Mouse (Mus musculus) liver, adult 2 months (tissue): ENCODE data around the gene Zfp934. TPM values are rescaled to one million over a fixed set of nuclear protein-coding genes. Genes with fewer than 3 reads are reported as not detected.
"Not testable (repeated sequence)": the region's sequence is repeated elsewhere in the genome, so short reads cannot be mapped to it uniquely, and the experiment has no call there.

Source experiments
- DNase-seq: peaks from one replicate; pipeline ENCODE4 v3.0.0-alpha.2; 2011; ENCODE audit warnings: low read depth, low spot score; ENCODE audit errors: extremely low read depth
- H3K27ac ChIP-seq: fragments of 200-500 bp; replicated peaks from 2 replicates; pipeline ENCODE4 v1.5.1; 2012; ENCODE audit warnings: low read depth, mild to moderate bottlenecking, control low read depth, inconsistent platforms, low read length; ENCODE audit not compliant: insufficient read depth
- H3K27me3 ChIP-seq: fragments of 200-500 bp; 2 replicates; pipeline ENCODE4 v1.6.1; 2012; ENCODE audit warnings: mild to moderate bottlenecking, moderate library complexity, low read length, inconsistent platforms; ENCODE audit not compliant: control insufficient read depth, insufficient read depth
- H3K36me3 ChIP-seq: fragments of 200-500 bp; 2 replicates; pipeline ENCODE4 v1.6.1; 2012; ENCODE audit warnings: low read length, inconsistent platforms; ENCODE audit not compliant: control insufficient read depth, insufficient read depth
- H3K4me1 ChIP-seq: fragments of 200-500 bp; 2 replicates; pipeline ENCODE4 v1.6.1; 2011; ENCODE audit warnings: low read length; ENCODE audit not compliant: control insufficient read depth, insufficient read depth
- H3K4me3 ChIP-seq: fragments of 200-500 bp; 2 replicates; pipeline ENCODE4 v1.5.1; 2011; ENCODE audit warnings: low read depth, mild to moderate bottlenecking, control low read depth, low read length, moderate library complexity; ENCODE audit not compliant: insufficient read depth
- H3K79me2 ChIP-seq: fragments of 200-500 bp; 2 replicates; pipeline ENCODE4 v1.6.1; 2012; ENCODE audit warnings: inconsistent platforms, mild to moderate bottlenecking, low read length, moderate library complexity; ENCODE audit not compliant: control insufficient read depth, insufficient read depth
- H3K9ac ChIP-seq: fragments of 200-500 bp; 2 replicates; pipeline ENCODE4 v1.6.1; 2012; ENCODE audit warnings: low read depth, mild to moderate bottlenecking, control low read depth, inconsistent platforms, low read length
- CTCF ChIP-seq: fragments of 200-500 bp; IDR thresholded peaks from 2 replicates; pipeline ENCODE4 v1.5.1; 2011; ENCODE audit warnings: low read depth, low read length, control low read depth
- WGBS: fragments of 180-500 bp; shearing (Covaris S2); methylation state at CpG from one replicate; pipeline ENCODE4 v1.1.7; 2018; 5-methylcytosine and 5-hydroxymethylcytosine counted together
- polyA plus RNA-seq: library from polyadenylated mRNA; depleted of rRNA; stranded (reverse); fragments of >200 nt; gene quantifications from 2 replicates; pipeline ENCODE4 v1.2.3, GENCODE M21; 2012; rRNA removed
- total RNA-seq: library from RNA; depleted of rRNA; stranded (reverse); fragments of >200 nt; gene quantifications from 2 replicates; pipeline ENCODE4 v1.2.3, GENCODE M21; 2014; rRNA removed

Zfp934 gene
- total and polyA plus RNA-seq, 2 experiments: 0.27 to 1.1 TPM

DNA sequence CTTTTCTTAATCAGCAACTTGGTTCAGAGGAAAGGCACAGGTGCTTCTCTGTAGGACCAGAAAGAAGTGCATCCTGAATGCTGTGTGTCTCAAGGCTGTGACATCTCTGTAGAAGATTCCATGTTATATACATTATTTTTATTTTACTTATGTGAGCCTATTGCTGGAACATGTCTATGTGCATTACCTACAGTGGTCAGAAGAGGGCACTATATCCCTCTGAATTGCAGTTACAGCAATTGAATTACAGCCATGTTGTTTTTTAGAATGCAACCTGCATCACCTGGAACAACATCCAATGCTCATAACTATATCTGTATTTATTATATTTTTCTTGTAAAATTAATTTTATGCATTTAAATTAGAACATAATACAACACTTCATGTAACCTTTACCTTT is 101.1 kb downstream of the Zfp934 start:
- peak; percentile 26 for DNase-seq

DNA sequence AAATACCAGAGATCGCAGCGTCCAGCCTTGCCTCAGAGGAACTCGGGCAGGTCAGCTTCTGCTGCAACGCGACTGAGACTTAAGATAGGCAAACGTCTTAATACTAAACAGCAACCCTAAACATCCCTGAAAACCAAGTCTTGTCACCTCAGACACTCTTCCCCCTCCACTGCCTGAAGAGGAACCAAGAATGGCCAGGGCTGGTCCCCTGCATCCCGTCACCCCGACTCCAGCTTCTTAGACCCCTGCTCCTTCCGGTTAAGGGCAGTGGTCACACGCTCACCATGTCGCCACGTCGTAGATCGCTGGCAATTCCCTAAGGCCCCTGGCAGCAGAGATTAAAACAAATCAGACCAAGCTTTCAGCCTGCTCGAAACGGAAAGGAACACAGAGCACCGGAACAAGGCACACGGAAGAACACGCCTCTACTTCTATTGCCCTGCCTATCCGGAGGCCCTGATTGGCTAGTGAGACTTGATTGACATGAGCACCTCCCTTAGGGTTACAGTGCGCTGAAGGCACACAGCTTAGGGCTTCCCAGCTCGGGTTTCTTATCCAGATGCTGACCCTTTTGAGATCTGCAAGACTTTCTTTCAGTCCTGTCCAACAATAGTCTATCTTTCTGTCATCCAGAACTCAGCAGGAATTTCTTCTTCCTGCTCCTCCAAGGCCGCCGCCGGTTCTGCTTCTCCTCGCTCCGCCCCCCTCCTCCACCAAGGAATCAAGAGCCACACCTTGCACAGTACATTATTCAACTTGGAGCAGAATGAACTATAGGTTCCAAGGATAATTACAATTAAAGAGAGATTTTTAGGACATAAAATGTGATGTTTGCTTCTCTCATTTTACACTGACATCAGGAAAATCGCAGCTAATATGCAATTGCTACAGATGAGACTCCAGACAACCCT is 104.3 kb downstream of the Zfp934 start, which contains the start of gene Gm49359:
Gm49359 (minus strand) TSS at position 409 of the 911 bp plus-strand sequence.
- DNase-seq: peak; percentile 89
- H3K4me1 ChIP-seq, H3K79me2 ChIP-seq, H3K27me3 ChIP-seq, H3K36me3 ChIP-seq: not testable (repeated sequence)
- peak within 1 kb of the TSS; percentile 75 for H3K4me3 ChIP-seq
- peak within 1 kb of the TSS; percentile 26; the same call in 1 of the 2 replicates for H3K27ac ChIP-seq
- peak within 1 kb of the TSS; percentile 78 for H3K9ac ChIP-seq
- WGBS: 2% methylated on average over 28 of the region's 28 CpGs

More for the DNA sequence above, 101.1 kb downstream of the Zfp934 start:
- H3K4me3 ChIP-seq, H3K27ac ChIP-seq, H3K4me1 ChIP-seq, H3K79me2 ChIP-seq, H3K27me3 ChIP-seq, H3K36me3 ChIP-seq, H3K9ac ChIP-seq: not testable (repeated sequence)
- TF ChIP-seq CTCF: peak; percentile 59

Other genes starting within 250 kb of the Zfp934 start
- gene Gm3604, start 188.0 kb downstream of the Zfp934 start, total RNA-seq: 0.47 and 0.74 TPM in 2 replicates
- gene Gm3604, start 188.0 kb downstream of the Zfp934 start, polyA plus RNA-seq: not detected in 2 replicates
- 5.2 and 5.8 TPM in 2 replicates for gene Gm49359, start 104.4 kb downstream of the Zfp934 start, total RNA-seq
- 0.19 and 0.71 TPM in 2 replicates for gene Gm49359, start 104.4 kb downstream of the Zfp934 start, polyA plus RNA-seq
- 2.2 TPM in 1 of 2 replicates, not detected in the other for gene Zfp935, start 12.7 kb downstream of the Zfp934 start, total RNA-seq
- gene Zfp935, start 12.7 kb downstream of the Zfp934 start, polyA plus RNA-seq: not detected in 2 replicates
- gene 6720489N17Rik, start 53.0 kb upstream of the Zfp934 start, total RNA-seq: 0.46 and 0.60 TPM in 2 replicates
- 0.07 TPM in 1 of 2 replicates, not detected in the other for gene 6720489N17Rik, start 53.0 kb upstream of the Zfp934 start, polyA plus RNA-seq
- 1.1 and 2.2 TPM in 2 replicates for gene Platr25, start 189.5 kb upstream of the Zfp934 start, total RNA-seq
- gene Platr25, start 189.5 kb upstream of the Zfp934 start, polyA plus RNA-seq: 0.05 and 0.07 TPM in 2 replicates
- gene Gm5141, start 214.6 kb upstream of the Zfp934 start, total RNA-seq: 0.40 and 0.46 TPM in 2 replicates
- gene Gm5141, start 214.6 kb upstream of the Zfp934 start, polyA plus RNA-seq: not detected in 2 replicates